Mouse (Mus musculus) heart, embryonic 16.5 days (tissue): ENCODE measurements around the gene 4933415A04Rik. TPM values are rescaled to one million over a fixed set of nuclear protein-coding genes. Genes with fewer than 3 reads are reported as not detected.

Experiments
- ATAC-seq: fragments of 200-750 bp; cut with Nextera tagmentation; replicated peaks from 2 replicates; pipeline ENCODE4 v1.8.0; 2017; ENCODE audit warnings: moderate number of reproducible peaks; ENCODE audit not compliant: insufficient read depth, low FRiP score; ENCODE audit errors: extremely low read depth
- H3K27ac ChIP-seq: fragments of 300-500 bp; sonication (generic); 2 replicates; pipeline ENCODE4 v1.5.1; 2014; ENCODE audit warnings: mild to moderate bottlenecking, low read length, control low read depth, moderate library complexity
- H3K27me3 ChIP-seq: fragments of 300-500 bp; sonication (generic); 2 replicates; pipeline ENCODE4 v1.6.1; 2014; ENCODE audit warnings: low read length, mixed read lengths; ENCODE audit not compliant: control insufficient read depth, insufficient read depth
- H3K36me3 ChIP-seq: fragments of 300-500 bp; sonication (generic); 2 replicates; pipeline ENCODE4 v1.6.1; 2014; ENCODE audit not compliant: control insufficient read depth, insufficient read depth
- H3K4me1 ChIP-seq: fragments of 300-500 bp; sonication (generic); 2 replicates; pipeline ENCODE4 v1.6.1; 2014; ENCODE audit warnings: low read length, mixed read lengths; ENCODE audit not compliant: control insufficient read depth, insufficient read depth
- H3K4me2 ChIP-seq: fragments of 300-500 bp; sonication (generic); 2 replicates; pipeline ENCODE4 v1.6.1; 2014; ENCODE audit warnings: low read depth, mild to moderate bottlenecking, control low read depth, low read length
- H3K4me3 ChIP-seq: fragments of 300-500 bp; sonication (generic); 2 replicates; pipeline ENCODE4 v1.5.1; 2014; ENCODE audit warnings: mild to moderate bottlenecking, control low read depth, low read length
- H3K9ac ChIP-seq: fragments of 300-500 bp; sonication (generic); 2 replicates; pipeline ENCODE4 v1.6.1; 2014; ENCODE audit warnings: low read length, control low read depth
- H3K9me3 ChIP-seq: fragments of 300-500 bp; sonication (generic); replicated peaks from 2 replicates; pipeline ENCODE4 v1.6.1; 2016; ENCODE audit warnings: low read length; ENCODE audit not compliant: control insufficient read depth
- WGBS: fragments of 180-500 bp; shearing (Covaris S2); extraction: QIAGEN DNeasy Blood & Tissue Kit; methylation state at CpG from one replicate; pipeline ENCODE4 v1.1.7; 2014; 5-methylcytosine and 5-hydroxymethylcytosine counted together
- polyA plus RNA-seq: library from polyadenylated mRNA; unstranded; fragments of >200 nt; fragmentation: Nextera tagmentation; extraction: Ambion mirVana; gene quantifications from 2 replicates; pipeline ENCODE4 v1.2.1, GENCODE M21; 2015

Gene 4933415A04Rik
- 4.5 and 5.5 TPM in 2 replicates for polyA plus RNA-seq

GRCm38 (mm10) chr11:43586324-43587090 lies at the start of gene 4933415A04Rik:
Gene 4933415A04Rik (plus strand): TSS chr11:43587040.
- Histone ChIP-seq H3K36me3 (peaks cover 24% of the 10 kb centered on the region), H3K9me3 (no peaks in the 10 kb centered on the region), H3K4me1 (no peaks in the 10 kb centered on the region), H3K4me3 (no peak within 1 kb of the TSS), H3K9ac (no peak within 1 kb of the TSS), H3K27me3 (no peaks in the 10 kb centered on the region), H3K27ac (no peak within 1 kb of the TSS), H3K4me2 (no peak within 1 kb of the TSS)
- 0 out of 2 replicates have a peak, but pooled peaks have one; percentile 45 for ATAC-seq
- 64% methylated on average over 7 of the region's 7 CpGs for WGBS

DNA sequence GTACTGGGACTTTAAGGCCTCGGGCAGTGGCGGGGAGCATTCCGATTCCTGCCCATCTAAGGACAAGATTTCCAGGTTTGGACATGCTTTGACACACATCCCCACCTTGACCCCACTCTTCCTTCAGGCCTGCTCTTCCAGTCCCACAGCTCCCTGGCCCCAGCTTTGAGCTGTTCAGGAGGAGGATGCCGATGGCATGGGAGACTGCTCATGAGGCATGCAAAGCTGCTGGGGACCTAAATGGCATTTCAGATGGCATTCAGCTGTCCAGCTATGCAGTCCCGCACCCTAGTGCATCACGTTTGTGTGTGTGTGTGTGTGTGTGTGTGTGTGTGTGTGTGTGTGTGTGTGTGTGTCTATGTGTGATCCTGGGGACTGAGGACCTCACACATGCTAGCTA lies 49.8 kb upstream of the 4933415A04Rik start:
- Histone ChIP-seq H3K4me3 (no peak overlapping the region), H3K36me3 (peaks cover 27% of the 10 kb centered on the region), H3K27ac (no peak overlapping the region), H3K4me2 (no peak overlapping the region), H3K9ac (no peak overlapping the region), H3K4me1 (peaks cover 32% of the 10 kb centered on the region), H3K27me3 (no peaks in the 10 kb centered on the region), H3K9me3 (no peaks in the 10 kb centered on the region)
- WGBS = 84% methylated on average over 6 of the region's 6 CpGs
- no peak for ATAC-seq

DNA sequence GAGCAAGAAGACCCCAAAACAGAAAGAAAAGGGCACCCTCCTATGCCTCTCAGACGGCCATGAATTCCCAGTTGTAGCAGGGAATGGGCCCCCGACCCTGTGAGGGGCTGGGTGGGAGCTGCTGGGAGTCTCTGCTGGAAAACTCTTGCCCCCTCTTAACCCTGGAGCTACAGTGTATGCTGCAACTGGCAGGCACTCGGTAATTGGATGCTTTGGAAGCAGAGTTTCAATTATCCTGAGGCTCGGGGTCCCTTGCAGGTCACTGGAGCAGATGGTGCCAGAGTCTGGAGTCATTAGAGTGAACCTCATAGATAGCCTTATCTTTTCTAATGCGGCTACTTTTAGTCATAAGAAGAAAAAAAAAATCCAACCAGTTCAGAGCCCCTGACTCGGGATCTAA lies 47.0 kb upstream of the 4933415A04Rik start:
- H3K9ac ChIP-seq = no peak overlapping the region
- ATAC-seq = no peak; the same call in 1 of the 2 replicates
- peaks cover 43% of the 10 kb centered on the region for H3K4me1 ChIP-seq
- 20% methylated on average over 6 of the region's 6 CpGs for WGBS
- no peak overlapping the region for H3K27ac ChIP-seq
- H3K36me3 ChIP-seq = peaks cover 13% of the 10 kb centered on the region; the same call in 1 of the 2 replicates
- no peaks in the 10 kb centered on the region for H3K27me3 ChIP-seq
- H3K9me3 ChIP-seq = no peaks in the 10 kb centered on the region
- peak overlapping the region; percentile 15; the same call in 1 of the 2 replicates for H3K4me2 ChIP-seq
- H3K4me3 ChIP-seq = no peak overlapping the region

DNA sequence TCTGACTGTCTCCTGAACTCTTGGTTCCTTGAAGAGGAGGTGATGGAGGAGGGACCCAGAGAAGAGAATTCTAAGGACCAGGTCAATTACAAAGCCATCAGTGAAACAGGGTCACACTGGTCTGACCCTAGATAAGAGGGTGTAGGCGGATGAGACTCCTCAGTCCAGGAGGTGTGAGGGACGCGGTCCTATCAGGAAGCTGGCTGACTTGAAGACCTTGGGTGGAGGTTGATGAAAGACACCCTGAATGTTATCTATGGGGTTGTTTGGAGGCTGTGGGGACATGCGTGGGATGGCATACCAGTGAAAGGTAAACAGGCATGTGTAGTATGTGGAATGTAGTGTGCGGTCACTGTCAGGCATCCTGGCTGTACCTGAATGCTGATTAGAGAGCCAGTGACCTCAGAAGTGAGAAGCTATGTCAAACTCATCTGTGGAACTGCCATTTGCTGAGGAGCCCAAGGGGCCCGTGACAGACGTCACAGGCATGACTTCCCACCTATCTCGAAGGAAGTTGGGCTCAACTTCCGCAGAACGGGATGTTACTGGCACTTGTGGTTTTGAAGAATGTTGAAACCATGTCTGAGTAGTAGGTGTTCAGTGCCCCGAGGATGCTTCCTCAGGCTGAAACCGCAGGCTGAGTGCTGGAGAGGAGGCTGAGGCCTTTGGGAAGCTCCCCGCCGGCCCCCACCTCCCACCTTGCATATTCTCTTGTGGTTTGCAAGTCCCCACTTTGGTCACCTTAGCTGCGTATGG lies 43.0 kb upstream of the 4933415A04Rik start:
- H3K4me1 ChIP-seq = peaks cover 62% of the 10 kb centered on the region
- no peaks in the 10 kb centered on the region for H3K27me3 ChIP-seq
- H3K9me3 ChIP-seq = no peaks in the 10 kb centered on the region
- 57% methylated on average over 15 of the region's 15 CpGs for WGBS
- no peak overlapping the region for H3K9ac ChIP-seq
- no peak overlapping the region for H3K4me2 ChIP-seq
- ATAC-seq = no peak
- H3K4me3 ChIP-seq = no peak overlapping the region
- peaks cover 3% of the 10 kb centered on the region; the same call in 1 of the 2 replicates for H3K36me3 ChIP-seq
- no peak overlapping the region for H3K27ac ChIP-seq

DNA sequence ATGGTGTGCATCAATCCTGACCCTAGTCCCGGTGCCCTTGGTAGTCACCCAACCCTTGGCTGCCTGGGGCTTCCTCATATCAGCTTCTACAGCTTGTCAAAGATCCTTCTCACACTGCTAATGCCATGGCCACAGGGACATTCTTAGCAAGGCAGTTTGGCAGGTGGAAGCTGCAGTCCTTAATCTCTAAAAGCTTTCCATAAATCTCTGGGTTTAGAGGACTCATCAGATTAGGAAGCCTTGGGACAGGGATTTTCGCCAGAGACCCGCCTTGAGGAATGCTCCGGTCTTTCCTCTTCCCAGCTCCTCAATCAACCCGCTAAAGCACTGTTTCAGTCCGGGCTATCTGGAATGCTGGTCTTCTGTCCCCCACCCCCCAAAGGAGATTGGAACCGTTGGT lies 42.0 kb upstream of the 4933415A04Rik start:
- Histone ChIP-seq H3K4me3 (no peak overlapping the region), H3K27me3 (no peaks in the 10 kb centered on the region), H3K4me2 (no peak overlapping the region), H3K9me3 (no peaks in the 10 kb centered on the region), H3K4me1 (peaks cover 63% of the 10 kb centered on the region), H3K27ac (0 out of 2 replicates have a peak overlapping the region, but pooled peaks have one; percentile 24), H3K9ac (0 out of 2 replicates have a peak overlapping the region, but pooled peaks have one; percentile 9), H3K36me3 (peaks cover 3% of the 10 kb centered on the region; the same call in 1 of the 2 replicates)
- ATAC-seq = no peak
- WGBS = 53% methylated on average over 7 of the region's 7 CpGs

GRCm38 (mm10) chr11:43545873-43546475 lies 40.9 kb upstream of the 4933415A04Rik start:
- no peak overlapping the region for H3K9ac ChIP-seq
- ATAC-seq = no peak
- H3K27ac ChIP-seq = no peak overlapping the region
- H3K4me1 ChIP-seq = peaks cover 67% of the 10 kb centered on the region
- H3K4me3 ChIP-seq = no peak overlapping the region
- no peak overlapping the region for H3K4me2 ChIP-seq
- 40% methylated on average over 16 of the region's 16 CpGs for WGBS
- H3K27me3 ChIP-seq = no peaks in the 10 kb centered on the region
- peaks cover 3% of the 10 kb centered on the region; the same call in 1 of the 2 replicates for H3K36me3 ChIP-seq
- H3K9me3 ChIP-seq = no peaks in the 10 kb centered on the region

DNA sequence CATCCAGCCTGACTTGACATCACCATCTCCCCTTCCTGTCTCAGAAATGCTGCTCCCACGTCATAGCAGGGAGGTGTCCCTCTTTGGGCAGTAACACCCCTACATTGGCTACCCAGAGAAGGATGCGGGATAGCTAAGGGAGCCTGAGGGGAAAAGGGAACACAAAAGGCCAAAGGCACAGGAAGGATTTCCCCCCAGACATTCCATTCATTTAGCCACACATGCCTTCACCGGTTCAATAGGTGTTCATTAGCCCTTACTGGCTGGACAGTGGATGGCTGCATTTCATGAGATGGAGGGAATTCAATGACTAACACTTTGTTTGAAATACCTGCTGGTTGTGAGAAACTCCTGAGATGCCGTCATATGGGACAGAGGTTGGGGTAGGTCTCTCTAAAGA lies 40.2 kb upstream of the 4933415A04Rik start:
- H3K9me3 ChIP-seq = no peaks in the 10 kb centered on the region

GRCm38 (mm10) chr11:43548148-43548547 lies 38.7 kb upstream of the 4933415A04Rik start:
- Histone ChIP-seq H3K27ac (peak overlapping the region; percentile 95), H3K4me2 (peak overlapping the region; percentile 41), H3K4me1 (peaks cover 64% of the 10 kb centered on the region), H3K9ac (peak overlapping the region; percentile 58), H3K27me3 (no peaks in the 10 kb centered on the region), H3K4me3 (no peak overlapping the region), H3K9me3 (no peaks in the 10 kb centered on the region), H3K36me3 (peaks cover 3% of the 10 kb centered on the region; the same call in 1 of the 2 replicates)
- ATAC-seq = peak; percentile 86
- WGBS = 19% methylated on average over 7 of the region's 7 CpGs

More for the DNA sequence above, 40.2 kb upstream of the 4933415A04Rik start:
- ATAC-seq = no peak
- Histone ChIP-seq H3K27ac (peak overlapping the region; percentile 52), H3K4me2 (no peak overlapping the region), H3K36me3 (peaks cover 3% of the 10 kb centered on the region; the same call in 1 of the 2 replicates), H3K9ac (peak overlapping the region; percentile 22; the same call in 1 of the 2 replicates), H3K4me1 (peaks cover 67% of the 10 kb centered on the region), H3K4me3 (no peak overlapping the region), H3K27me3 (no peaks in the 10 kb centered on the region)
- WGBS = 70% methylated on average over 4 of the region's 4 CpGs
